Mouse (Mus musculus): ENCODE measurements around the gene Tnrc6a.

Tnrc6a gene

DNA sequence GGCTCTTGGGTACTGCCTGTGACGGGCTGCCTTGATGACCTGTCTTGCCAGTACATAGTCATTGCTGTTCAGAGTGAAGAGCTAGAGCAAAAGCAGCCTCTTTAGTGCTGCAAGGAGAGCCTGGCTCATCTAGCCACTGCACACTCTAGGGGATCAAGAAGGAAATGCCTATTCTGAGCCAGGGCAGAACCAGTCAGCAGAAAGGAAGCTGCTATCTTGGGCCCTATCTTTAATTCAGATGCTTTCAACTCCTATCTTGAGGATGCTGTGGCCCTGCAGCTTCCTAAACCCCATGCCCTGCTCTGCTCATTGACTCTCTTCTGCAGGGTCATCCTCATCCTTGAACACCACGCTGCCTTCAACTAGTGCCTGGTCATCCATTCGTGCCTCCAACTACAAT is 64.8 kb downstream of the Tnrc6a start:
- in situ Hi-C loops (cut with MboI, MseI) = no loop called here

GRCm38 (mm10) chr7:123189762-123190161 is 66.1 kb downstream of the Tnrc6a start:
- in situ Hi-C loops (cut with MboI, MseI) = no loop called here

DNA sequence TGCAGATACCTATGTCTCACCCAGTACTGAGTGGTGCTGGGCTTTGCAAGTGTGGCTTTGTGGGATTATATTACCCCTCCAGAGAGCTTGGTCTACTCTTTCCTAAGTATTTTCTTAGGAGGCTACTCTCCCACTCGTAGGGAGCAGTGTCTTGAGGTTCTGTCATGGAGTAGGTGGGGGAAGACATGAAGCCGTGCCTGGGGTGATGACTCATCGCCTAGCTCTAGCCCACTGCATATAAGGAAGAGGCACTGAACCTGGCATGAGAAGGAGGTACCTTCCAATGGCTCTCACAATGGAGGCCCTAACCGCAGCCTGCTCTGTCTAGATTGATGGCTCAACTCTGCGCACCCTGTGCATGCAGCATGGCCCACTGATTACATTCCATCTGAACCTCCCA is 68.0 kb downstream of the Tnrc6a start:
- in situ Hi-C loops (cut with MboI, MseI) = no loop called here

DNA sequence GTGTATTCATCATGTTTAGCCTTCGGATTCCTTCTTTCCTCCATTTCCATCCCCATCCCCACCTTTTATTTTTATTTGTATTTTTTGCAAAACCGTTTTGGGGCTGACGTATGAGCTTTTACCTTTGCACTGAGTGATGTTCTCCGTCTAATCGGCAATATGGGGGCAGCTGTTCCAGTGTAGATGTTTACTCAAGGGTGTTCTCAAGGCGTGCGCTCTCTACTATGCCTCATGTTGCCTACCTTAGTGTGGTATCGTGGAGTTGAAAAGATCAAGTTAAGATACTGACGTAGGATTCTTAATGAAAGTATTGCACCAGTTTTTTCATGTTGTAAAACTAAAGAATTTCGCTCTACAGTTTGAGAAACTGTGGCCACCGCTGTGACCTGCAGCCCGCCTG is 69.5 kb downstream of the Tnrc6a start:
- in situ Hi-C loops (cut with MboI, MseI) = no loop called here

GRCm38 (mm10) chr7:123194696-123195095 is 71.0 kb downstream of the Tnrc6a start:
- in situ Hi-C loops (cut with MboI, MseI) = no loop called here

GRCm38 (mm10) chr7:123196432-123196831 is 72.7 kb downstream of the Tnrc6a start:
- in situ Hi-C loops (cut with MboI, MseI) = no loop called here

DNA sequence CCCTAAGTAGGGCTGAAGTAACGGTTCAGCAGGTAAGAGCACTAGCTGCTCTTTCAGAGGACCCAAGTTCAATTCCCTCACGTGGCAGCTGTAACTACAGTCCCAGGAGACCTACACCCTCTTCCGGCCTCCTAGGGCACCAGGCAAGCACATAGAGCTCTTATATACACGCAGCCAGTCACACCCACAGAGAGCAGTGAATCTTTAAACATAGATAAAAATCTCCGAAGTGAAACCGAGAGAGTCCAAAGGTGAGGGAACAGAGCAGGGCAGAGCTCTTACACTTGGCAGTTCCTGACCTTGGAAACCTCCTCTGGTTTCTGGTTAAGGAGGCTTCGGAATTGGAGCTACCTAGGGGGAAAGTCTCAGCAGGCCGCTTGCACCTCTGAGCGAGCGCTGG is 75.0 kb downstream of the Tnrc6a start:
- in situ Hi-C loops (cut with MboI, MseI) = no loop called here

DNA sequence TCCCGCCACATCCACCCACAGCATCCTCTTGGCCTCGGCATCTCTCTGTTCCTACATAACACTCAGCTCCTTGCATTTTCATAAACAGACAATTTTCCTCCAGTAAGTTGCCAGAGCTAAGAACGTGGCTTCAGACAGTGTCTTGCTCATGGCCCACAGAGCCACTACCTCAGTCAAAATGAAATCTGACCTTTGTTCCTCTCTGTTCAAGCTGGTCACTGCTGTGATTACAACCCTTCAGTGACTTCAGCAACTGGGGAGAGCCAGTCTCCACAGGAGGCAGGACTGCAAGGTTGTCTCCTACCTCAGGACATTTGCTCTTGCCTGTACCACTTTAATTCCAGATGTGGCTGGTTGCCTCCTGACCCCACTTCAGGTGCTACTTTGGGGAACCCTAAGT is 75.5 kb downstream of the Tnrc6a start:
- in situ Hi-C loops (cut with MboI, MseI) = no loop called here

- in situ Hi-C loops (cut with MboI, MseI) = no loop called here
Observed at GRCm38 (mm10) chr7:123199656-123200206, 76.0 kb downstream of the Tnrc6a start.

DNA sequence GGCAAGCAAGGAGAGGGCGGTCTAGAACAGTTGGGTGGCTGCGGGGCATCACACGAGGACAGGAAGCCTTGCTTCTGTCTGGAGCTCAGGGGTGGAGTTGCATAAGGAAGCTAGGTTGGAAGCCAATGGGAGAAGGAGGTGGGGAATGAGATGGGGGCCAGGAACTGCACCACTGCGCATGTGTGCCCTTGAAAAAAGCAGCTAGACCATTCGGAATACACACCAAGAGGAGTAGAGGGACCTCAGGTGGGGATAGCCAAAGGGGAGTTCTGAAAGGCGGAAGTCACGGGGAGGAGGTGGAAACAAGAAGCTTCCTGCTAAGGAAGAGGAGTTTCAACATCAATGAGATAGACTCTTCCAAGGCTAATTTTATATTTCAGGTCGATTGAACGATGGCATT is 77.0 kb downstream of the Tnrc6a start:
- in situ Hi-C loops (cut with MboI, MseI) = no loop called here

DNA sequence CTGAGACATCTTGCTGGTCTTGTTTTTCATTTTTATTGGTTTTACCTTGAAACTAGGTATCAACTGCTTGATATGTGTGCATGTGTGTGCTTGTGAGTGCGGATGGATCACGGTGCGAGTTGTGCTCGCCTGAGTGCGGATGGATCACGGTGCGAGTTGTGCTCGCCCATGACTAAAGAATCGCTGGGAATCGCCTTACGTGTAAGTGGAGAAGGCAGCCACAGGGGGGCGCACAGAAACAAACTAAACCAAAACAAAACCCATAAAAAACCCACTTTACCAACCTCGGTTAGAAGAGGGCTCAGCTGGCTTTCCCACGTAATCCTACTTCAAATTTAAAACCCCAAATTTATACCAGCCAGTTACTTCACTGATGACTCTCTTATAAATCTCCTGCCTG is 81.6 kb downstream of the Tnrc6a start:
- in situ Hi-C loops (cut with MboI, MseI) = loop anchor here (5.0 kb wide), 1 partner anchor 262 kb away; no protein-coding TSS in a partner anchor

- in situ Hi-C loops (cut with MboI, MseI) = loop anchor here (5.0 kb wide), 1 partner anchor 260 kb away; no protein-coding TSS in a partner anchor
Observed at GRCm38 (mm10) chr7:123207561-123207960, 83.9 kb downstream of the Tnrc6a start.

DNA sequence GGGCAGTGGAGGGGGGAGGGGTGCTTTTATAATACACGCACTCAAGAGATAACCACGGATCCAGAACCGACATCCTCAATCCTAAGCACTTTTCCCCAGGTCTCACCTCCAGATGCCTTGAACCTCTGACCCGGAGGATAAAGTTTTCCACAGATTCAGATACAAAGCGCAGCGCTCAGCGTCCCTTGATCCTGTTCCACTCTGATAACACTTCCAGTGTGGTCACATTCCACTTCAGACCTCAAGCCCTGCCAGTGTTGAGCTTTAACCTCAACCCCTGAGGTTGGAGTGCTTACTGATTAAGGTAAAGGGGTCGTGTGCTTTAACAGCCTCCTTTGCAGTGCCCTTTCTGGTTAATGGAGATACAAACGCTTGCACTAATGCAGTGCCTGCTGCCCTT is 86.2 kb downstream of the Tnrc6a start:
- in situ Hi-C loops (cut with MboI, MseI) = loop anchor here (5.0 kb wide), 1 partner anchor 257 kb away; no protein-coding TSS in a partner anchor

DNA sequence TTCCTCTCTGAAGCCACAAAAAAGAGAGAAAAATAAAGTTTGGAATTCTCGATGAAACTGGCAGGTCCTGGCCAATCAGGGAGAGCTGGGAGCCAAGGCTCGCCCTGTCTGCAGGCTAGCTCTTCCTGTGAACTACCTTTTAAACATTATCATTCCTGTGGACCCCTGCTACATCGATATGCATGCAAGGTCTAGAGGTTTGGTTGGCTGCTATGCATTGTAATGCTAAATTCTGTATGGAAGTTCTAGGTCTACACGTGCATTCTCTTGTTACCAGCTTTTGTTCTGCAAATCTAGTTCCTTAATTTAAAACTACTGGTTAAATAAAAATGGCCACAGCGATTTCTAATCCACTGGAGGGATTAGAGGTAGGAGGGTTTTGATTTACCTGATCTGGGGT is 87.8 kb downstream of the Tnrc6a start:
- in situ Hi-C loops (cut with MboI, MseI) = no loop called here

DNA sequence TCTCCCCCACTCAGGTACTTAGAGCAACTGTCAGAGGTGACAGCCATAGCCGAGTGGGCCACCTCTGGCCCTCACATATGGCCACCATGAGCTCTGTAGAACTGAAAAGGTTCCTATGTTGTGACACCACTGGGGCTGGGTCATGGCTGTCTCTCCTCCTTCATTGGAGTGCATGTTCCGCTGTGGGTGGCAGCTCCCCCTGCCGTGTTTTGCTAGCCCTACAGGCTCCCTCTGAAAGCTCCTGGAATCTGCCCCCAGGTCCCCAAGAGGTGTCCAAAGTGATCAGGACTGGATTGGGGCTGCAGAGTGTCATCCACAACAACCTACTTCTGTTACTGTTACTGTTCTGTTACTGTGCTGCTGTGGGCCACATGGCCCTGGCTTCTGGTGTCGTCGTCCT is 88.6 kb downstream of the Tnrc6a start:
- in situ Hi-C loops (cut with MboI, MseI) = no loop called here

DNA sequence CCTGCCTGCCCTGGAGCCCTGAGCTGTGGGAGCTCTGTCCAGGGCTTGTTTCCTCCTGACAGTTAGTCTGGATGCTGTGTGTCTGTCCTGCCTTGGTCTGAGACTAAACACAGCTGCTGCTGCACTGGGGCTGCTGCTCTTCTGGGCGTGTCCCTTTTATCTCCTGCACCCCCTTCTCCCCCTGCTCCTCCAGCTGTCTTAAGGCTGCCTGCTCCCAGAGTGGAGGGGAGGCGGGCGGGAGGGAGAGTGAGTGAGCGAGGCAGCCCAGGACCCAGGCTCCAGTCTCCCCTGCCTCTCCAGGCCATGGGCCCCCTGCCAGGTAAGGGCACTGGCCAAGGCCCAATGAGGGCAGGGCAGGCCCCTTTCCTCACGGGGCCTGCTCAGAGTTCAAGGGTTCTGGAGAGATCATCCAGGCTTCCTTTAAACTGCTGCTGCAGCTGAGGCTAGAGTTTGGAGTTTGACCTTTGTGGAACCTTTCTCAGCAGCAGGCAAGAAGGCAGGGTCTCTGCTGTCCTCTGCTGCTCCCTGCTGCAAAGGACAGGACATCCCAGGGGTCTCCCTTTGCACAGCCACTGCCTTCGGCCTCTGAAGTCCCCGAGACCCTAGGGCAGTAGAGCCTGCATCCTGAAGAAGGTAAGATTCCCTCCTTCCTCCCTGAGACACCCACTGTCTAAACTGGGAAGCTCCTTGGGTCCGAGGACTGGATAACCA is 90.8 kb downstream of the Tnrc6a start, which contains the start of gene Slc5a11:
TSS of gene Slc5a11 (plus strand) at position 416 of the 711 bp plus-strand sequence.
- in situ Hi-C loops (cut with MboI, MseI) = no loop called here

GRCm38 (mm10) chr7:123215138-123215537 is 91.5 kb downstream of the Tnrc6a start:
- in situ Hi-C loops (cut with MboI, MseI) = no loop called here

DNA sequence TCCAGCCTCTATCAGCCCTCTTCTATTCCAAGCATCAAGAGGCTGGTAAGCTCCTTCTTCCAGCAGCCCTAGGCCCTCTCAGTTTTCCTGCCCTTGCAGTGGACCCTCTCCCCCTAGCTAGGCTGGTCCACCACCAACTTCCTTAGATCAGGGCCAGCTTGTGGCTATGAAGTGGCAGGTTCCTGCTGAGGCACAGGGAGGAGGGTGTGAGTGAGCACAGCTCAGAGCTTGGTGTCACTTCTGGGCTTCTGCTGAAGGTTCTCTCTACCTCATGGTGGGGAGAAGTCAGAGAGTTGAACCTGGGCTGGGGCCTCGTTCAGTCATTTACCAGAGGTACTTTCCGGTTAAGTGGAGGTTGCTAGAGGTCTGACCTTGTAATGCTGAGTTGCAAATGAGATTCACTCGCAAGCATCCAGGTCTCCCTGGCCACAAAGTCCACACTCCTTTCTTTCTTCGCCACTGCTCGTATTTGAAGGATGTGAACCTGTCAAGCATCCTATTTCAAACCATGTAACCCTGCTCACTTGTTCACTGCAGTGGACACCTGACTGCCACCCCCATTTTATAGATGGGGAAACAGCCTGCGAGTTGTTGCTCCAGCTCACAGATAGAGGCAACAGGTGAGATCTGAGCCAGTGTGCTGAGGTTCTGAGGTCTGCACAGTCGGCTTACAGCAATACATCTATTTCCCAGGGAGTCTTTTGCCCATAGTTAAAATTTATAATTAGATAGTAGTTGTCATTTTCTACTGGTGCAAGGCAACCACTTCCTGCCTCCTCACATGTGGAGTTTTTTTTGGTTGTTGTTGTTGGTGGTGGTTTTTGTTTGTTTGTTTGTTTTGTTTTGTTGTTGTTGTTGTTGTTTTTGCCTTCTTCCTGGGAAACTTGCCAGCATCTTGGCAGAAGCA is 94.0 kb downstream of the Tnrc6a start:
- in situ Hi-C loops (cut with MboI, MseI) = no loop called here

- in situ Hi-C loops (cut with MboI, MseI) = no loop called here
Observed at GRCm38 (mm10) chr7:123218620-123219019, 94.9 kb downstream of the Tnrc6a start.

- in situ Hi-C loops (cut with MboI, MseI) = loop anchor here in 1 of 2 experiments (5.0 kb wide), 1 partner anchor 67 kb away; no protein-coding TSS in a partner anchor
Observed at GRCm38 (mm10) chr7:123219781-123220632, 96.3 kb downstream of the Tnrc6a start.

DNA sequence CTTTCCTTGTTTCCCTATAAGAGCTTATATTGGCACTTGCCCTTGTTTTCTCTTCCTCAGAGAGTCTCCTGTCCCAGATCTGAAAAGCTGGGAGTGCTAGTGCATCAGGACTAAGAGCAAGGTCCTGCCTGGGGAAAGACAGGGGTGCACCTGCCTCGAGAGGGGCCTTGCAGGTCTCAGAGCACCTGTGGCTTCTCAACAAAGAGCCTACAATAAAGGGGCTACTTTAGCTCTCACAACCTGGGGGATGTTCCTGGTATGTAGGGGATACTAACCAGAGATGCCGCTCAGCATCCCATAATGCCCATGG is 96.9 kb downstream of the Tnrc6a start:
- in situ Hi-C loops (cut with MboI, MseI) = loop anchor here in 1 of 2 experiments (5.0 kb wide), 1 partner anchor 67 kb away; no protein-coding TSS in a partner anchor
